Mouse (Mus musculus): Measurements from ENCODE around the gene Igfbp3.

DNA sequence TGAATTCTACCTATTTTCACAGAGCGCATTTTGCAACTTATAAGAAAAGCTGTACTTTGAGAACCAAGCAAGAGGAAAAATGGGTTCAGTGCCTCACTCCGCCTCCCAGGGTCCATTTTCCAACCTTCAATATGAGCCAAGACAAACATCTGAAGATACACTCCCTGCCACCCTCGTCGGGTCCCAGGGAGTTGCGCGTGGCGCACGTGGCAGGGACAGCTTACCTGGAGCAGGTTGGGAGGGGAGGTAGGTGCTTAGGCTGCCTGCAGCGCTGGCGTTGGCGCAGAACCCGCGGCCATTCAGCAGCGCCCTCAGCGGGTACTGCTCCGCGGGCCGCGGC, 592 bp downstream of the Igfbp3 start:
- TF ChIP-seq POLR2A (IDR thresholded peaks at IDR 0.05; ENCODE audit: low read depth, low read length) = no peak
- no peak for TF ChIP-seq CTCF (conservative IDR thresholded peaks at IDR 0.05; ENCODE audit: insufficient read depth, insufficient read length, low read depth, low read length)

Measured in kidney, adult 2 months (tissue).